Mouse (Mus musculus): ENCODE results near the gene Uqcrc2.

Uqcrc2 gene

GRCm38 (mm10) chr7:120634711-120635361 lies at the start of gene Uqcrc2:
TSS of gene Uqcrc2 (plus strand) at chr7:120635176.
- peak; percentile 85 for DNase-seq

GRCm38 (mm10) chr7:120597203-120597743 lies 37.7 kb upstream of the Uqcrc2 start:
- no peak for DNase-seq

GRCm38 (mm10) chr7:120597744-120598243 lies 37.2 kb upstream of the Uqcrc2 start:
- DNase-seq, result peak; percentile 22

GRCm38 (mm10) chr7:120598355-120598754 lies 36.6 kb upstream of the Uqcrc2 start:
- DNase-seq, result no peak

DNA sequence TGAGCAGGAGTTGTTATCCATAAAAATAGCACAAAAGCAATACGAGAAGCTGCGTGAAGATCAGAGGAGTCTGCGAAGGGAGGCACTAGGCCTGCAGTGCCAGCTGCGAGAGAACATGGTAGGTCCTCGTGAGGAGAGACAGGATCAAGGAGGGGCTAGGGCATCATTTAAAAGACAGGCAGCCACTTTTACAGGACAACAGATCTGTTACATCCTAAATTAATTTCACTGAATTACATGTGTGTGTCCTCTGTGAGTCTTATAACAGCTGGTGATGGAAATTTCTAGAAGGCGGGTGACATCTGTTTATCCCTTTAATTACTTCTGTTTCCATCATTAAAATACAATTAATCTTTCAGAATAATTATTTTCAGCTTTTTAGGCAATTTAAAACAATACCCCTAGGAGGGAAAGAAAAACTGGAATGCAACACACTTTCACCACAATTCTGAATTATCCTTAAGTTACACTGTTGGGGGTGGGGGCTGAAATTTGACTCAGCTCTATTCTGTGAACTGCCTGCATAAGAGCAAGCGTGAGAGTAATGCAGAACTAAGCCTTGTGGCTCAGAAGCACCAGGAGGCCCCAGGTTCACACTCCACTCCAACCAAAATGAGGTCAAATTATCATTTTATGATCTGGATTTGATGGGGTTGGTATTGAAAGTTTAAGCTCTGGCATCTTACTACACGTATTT lies 14.8 kb upstream of the Uqcrc2 start:
- DNase-seq, result no peak

DNA sequence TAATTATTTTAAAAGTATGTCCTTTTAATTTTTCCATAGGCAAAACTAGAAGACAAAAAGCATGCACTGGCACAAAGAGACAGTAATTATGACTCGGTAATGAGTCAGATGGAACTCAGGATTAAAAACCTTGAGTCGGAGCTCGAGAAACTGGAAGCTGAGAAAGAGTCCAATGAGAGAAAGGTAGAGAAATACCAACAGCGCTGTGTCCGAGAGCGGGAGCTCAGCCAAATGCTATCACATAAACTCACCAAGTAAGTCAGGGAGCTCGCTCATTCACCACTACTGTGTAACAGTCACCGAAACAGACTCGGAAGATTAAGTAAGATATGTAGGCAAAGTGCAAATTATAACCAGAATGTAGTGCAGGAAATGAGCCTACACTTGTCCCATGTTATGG lies 14.1 kb upstream of the Uqcrc2 start:
- DNase-seq, result no peak

DNA sequence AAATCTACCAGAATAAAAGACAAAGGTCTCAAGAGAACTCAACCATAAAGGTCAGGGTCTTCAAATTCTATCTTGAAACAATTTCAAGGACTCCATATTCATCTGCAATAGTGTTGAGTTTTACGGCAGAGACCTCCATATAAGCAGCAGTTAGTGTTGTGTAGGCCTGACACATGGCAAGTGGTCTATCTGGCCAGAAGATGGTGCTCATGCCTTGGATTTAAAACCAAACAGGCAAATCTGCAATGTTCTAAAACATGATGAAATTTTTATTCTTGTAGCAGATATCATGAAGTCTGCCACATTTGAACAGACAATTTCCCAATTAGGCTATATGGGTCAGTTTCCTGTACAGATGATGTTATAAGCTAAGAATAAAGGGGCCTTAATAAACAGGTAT lies 2.5 kb upstream of the Uqcrc2 start:
- DNase-seq, result peak; percentile 9

GRCm38 (mm10) chr7:120634301-120634700 lies 675 bp upstream of the Uqcrc2 start:
- DNase-seq, result no peak

DNA sequence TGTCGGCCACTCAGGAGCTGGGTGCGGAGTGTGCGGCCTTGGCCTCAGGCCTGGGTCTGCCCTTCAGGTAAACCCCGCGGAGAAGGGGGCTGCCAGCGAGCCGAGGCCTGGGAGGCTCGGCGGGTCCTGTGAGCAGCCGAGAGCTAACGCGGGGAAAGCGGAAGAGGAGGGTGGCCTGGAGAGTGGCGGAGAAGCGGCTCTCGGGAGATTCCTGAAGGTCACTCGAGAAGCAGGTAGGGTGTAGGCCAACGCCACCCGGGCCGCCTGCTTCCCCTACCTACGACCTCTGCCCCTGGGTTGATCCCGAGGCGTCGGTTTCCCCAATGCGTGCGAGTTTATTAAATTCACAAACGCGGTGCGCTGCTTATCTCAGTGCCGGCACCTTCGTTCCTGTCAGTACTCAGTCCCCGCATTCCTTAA lies 396 bp downstream of the Uqcrc2 start:
- no peak for DNase-seq

GRCm38 (mm10) chr7:120635821-120636220 lies 845 bp downstream of the Uqcrc2 start:
- DNase-seq, result no peak

DNA sequence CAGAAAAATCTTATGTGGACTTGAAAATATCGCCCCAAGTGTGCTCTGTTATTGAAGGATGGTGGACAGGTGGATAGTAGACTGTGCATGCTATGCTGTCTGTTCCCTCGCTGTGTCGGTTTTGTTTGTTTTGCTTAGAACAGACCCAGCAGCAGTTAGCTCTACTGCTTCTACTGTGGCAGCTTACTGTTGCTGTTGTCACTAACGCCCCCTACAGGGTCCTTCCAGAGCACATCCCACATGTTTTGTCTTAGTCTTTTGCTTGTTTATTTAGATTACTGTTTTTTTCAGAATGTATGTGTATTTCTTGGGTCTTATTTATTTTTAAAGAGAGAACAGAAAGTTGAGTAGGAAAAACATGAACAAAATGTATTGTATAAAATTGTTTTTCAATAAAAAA lies 8.2 kb downstream of the Uqcrc2 start:
- no peak for DNase-seq

DNA sequence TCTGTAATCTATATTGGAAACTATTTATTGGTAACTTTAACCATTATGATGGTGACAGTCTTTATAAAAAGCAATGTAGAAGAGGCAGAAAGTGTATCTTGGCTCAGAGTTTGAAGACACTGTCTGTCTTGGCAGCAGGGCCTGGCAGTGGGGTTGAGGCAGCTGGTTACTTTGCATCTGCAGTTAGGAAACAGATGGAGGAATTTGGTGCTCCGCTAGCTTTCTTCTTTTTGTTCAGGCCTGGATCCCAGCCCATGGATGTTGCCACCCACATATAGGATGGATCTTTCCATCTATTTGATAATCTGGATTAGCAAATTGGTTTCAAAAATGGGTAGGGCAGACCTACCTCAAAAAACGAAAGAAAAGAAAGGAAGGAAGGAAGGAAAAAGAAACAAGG lies 12.9 kb downstream of the Uqcrc2 start:
- peak; percentile 28 for DNase-seq

- DNase-seq, result no peak
Measured at GRCm38 (mm10) chr7:120662079-120662478, 27.1 kb downstream of the Uqcrc2 start.

DNA sequence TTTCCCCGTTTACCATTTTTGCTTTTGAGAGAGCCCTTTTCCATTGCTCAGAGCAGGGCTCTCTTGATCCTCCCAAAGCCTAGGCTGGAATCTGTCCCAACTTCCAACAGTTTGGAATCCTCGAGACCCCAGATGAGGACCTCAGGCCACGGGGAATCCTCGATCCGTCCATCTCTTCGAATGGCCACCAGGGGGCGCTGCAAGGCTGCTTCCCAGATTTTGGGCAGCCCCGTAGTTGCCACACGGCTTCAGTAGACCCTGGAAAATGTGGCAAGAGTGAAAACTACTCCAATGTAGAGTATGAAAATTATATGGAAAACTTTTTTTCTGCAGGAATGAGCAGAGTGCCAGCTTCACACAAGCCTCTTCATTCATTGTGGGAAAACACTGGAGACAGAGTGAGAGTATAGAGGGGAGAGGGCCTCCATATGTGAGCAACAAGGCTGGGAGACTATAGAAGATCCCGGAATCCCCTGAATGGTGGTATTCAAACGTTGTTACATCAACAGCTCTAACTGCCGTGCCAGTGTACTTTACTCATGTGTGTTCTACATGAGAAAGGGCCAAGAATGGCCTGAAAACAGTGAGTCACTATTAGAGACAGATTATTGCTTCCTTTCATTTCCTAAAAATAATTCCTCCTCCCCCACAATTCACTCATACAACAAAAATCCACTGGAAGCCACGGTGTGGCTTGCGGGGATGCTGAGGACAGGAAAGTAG lies 35.3 kb downstream of the Uqcrc2 start, which contains the start of gene Pdzd9:
Pdzd9 (minus strand) TSS at position 191 of the 723 bp plus-strand sequence.
- peak; percentile 84 for DNase-seq

DNA sequence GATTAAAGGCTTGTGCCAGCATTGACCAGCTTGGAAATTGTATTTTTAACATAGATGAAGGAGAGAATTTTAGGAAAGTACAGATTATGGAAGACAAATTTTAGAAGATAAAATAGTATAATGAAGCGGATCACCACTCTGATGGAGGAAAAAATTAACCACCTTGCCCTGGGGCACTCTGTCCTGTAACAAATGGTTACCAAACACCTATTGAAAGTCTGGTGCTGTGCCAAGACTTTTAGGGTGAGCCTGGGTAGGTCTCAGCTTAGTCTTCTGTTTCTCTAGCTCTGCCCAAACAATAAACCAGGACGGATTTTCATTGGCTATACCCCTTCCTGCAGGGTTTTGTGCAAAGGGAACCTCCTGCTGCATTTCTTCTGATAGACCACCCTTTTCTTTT lies 36.3 kb downstream of the Uqcrc2 start:
- DNase-seq, result no peak

DNA sequence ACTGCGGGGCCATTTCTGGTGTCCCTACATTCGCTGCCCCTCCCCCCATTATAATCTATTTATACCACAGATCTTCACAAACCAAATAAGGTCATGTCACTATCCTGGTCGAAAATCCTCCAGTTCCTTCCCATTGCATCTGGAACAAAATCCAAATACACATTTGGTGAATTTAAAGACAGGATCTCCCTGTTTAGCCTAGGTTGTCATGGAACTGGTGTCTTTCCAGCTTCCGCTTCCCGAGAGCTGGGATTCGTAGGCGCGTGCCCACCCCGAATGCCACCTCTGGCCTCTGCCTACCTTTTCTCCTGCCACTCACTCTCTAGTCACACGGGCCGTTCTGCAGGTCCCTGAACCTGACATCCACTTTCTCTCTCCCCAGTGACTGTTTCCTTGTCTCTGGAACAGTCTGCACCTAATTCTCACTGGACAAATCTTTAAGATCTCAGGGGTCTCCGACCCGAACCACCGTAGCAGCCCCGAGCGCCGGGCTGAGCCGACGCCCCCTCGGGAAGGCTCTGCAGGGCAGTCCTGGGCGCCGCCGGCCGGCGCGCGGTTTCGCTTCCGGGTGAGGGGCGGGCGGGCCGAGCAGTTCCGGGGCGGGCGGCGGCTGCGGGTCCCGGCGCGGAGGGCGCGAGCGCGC lies 42.1 kb downstream of the Uqcrc2 start, which contains the start of gene Mosmo:
Mosmo (plus strand) TSS at position 618 of the 643 bp plus-strand sequence.
- DNase-seq, result peak; percentile 73

DNA sequence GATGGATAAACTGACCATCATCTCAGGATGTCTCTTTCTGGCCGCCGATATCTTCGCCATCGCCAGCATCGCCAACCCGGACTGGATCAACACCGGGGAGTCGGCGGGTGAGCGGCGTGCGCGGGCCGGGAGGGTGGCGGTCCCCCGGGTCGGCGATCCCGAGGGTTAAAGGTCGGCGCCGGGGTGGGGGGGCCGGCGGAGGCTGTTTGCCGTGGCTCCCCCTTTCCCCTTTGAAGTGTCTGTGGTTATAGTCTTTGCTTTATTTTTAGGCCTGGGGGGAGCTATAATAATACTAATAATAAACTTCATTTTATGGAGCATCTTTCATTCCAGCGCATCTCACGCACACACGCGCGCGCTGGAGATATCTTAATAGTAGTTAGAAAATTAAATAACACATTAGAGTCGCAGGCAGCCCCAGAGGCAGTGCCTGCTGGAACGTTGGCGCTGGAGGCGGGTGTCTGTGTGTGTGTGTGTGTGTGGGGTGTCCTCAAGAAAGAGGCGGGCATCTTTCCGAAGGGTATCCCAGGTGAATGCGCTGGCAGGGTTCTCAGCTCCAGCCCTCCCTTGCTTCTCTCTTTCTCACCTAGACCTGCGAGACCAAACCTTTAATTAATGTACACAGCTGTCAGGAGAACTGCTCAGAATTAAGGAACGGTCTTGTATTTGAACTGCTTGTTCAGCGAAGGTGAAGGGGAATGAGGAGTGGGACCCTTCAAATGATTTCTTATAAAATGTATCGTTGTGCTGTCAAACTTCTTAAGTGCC lies 43.0 kb downstream of the Uqcrc2 start:
- peak; percentile 59 for DNase-seq

GRCm38 (mm10) chr7:120679023-120679422 lies 44.0 kb downstream of the Uqcrc2 start:
- DNase-seq, result no peak

DNA sequence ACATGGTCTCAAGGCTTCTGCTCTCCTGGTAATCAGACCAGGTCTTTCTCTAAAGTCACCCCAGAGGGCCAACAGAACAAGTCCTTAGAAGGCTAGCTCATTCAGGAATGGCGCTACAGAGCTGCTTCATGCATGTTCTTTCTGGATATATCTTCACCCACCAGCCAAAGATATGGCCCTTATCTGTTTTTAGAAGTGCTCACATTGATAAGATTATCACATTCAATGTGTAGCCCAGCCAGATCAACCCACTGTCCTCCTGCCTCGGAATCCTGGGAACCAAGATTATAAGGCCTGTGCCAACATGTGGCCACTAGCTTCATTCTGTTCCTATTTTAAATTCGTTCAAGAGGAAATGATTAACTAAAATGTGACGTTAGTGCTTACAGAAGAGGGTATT lies 47.0 kb downstream of the Uqcrc2 start:
- no peak for DNase-seq

- no peak for DNase-seq
Measured at GRCm38 (mm10) chr7:120684731-120685161, 49.8 kb downstream of the Uqcrc2 start.

GRCm38 (mm10) chr7:120685227-120685626 lies 50.3 kb downstream of the Uqcrc2 start:
- no peak for DNase-seq

DNA sequence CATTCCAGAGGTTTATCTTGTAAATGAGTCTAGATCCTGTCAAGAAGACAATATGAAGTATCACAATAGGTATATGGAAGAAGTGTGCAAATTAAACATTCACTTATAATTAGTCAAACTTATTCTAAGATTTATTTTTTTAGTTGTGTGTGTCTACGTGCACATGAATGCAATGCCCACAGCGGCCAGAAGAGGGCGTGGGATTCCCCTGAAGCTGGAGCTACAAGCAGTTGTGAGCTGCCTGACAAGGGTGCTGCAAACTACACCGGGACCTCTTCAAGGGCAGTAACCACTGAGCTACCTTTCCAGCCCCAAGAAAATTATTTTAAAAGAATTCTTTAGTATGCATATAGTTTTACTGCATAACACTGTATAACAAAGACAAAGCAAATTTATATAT lies 55.7 kb downstream of the Uqcrc2 start:
- no peak for DNase-seq
